Mouse (Mus musculus) cerebellum, postnatal 4 days (tissue): Measurements from ENCODE around the gene Rtn4rl1.
A peak's percentile ranks its signal among the peaks of the same experiment; 100 is the strongest.

Source experiments
- DNase-seq, 2 experiments: peaks; one replicate each; pipeline ENCODE4 v3.0.0; 2022; ENCODE audit warnings: low spot score in 2 of 2, mixed read lengths in 1 of 2

The Rtn4rl1 gene

GRCm38 (mm10) chr11:75184986-75185385, 8.6 kb upstream of the Rtn4rl1 start:
- DNase-seq, result no peak

DNA sequence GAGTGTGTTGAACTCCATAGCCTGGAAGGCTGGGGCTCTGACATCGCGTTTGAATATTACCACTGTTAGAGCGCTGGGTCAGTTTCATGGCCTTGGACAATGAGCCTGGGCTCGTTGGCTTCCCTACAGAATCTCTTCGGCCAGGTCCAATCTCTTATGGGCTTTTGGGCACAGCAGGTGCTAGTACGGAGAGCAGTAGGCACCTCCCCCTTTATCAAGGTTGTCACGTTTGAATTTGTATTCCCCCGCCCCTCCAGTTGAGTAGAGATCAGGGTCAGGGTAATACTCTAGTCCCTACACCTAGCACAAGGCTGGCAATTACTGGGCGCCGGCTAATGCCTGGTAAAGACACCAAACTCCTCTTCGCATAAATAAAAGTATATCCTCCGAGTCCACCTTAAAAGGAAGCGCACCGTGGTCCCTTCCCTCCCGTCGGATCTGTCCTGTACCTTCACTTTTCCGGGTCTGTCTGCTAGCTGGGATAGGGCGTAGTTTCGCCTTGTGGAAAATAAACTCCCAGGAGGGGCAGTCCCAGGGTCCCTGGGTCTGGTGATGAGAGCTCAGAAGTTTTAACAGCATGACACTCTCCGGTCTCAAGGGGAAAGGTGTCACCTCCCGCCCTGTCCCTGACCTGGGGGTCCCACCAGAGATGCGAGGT, 3.7 kb upstream of the Rtn4rl1 start:
- DNase-seq, result no peak

DNA sequence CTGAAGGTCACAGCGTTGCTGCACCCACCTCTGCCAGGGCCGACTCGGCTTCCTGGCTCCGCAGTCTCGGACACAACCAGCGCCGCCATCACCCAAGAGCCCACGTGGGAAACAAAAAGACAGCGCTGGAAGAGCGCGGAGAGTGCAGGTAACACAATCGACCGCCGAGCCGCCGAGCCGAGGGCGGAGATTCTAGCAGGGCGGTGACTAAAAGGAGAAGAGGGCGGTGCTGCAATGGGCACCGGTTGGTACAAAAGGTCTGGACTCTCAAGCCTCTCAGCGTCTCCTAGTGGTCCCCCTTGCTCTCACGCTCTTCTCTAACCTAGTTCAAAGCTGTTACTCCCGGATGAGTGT, 3.2 kb upstream of the Rtn4rl1 start:
- DNase-seq, result peak; percentile 58 to 74

DNA sequence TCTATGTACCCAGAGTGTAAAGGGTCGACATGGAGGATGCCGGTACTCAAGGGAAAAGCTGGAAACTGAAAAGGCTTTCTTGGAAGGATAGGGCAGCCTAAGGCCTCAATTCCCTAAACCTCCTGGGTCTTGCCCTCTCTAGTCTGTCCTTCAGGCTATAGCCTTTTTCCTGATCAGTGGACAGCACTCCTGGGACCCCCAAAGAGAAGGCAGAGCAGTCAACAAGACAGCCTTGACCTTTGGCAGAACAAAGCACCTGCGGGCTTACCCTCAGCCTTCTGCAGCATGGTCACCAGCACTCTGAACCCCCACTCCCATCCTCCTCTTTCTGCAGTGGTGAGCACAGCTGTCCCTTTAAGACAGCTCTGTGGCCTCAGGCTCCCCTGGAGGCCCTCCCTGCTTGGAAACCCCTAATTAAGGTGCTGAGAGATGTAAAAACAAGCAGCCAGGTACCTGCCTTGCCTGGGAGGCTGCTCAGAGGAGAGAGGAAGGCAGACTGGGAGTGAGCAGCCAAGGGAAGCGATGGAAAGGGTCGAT, 2.6 kb upstream of the Rtn4rl1 start, which contains the start of gene Dph1:
Dph1 (minus strand) TSS at position 337 of the 537 bp plus-strand sequence.
- DNase-seq, result no peak

- DNase-seq, result no peak
These were observed 1.7 kb upstream of the Rtn4rl1 start for GRCm38 (mm10) chr11:75191841-75192240.

DNA sequence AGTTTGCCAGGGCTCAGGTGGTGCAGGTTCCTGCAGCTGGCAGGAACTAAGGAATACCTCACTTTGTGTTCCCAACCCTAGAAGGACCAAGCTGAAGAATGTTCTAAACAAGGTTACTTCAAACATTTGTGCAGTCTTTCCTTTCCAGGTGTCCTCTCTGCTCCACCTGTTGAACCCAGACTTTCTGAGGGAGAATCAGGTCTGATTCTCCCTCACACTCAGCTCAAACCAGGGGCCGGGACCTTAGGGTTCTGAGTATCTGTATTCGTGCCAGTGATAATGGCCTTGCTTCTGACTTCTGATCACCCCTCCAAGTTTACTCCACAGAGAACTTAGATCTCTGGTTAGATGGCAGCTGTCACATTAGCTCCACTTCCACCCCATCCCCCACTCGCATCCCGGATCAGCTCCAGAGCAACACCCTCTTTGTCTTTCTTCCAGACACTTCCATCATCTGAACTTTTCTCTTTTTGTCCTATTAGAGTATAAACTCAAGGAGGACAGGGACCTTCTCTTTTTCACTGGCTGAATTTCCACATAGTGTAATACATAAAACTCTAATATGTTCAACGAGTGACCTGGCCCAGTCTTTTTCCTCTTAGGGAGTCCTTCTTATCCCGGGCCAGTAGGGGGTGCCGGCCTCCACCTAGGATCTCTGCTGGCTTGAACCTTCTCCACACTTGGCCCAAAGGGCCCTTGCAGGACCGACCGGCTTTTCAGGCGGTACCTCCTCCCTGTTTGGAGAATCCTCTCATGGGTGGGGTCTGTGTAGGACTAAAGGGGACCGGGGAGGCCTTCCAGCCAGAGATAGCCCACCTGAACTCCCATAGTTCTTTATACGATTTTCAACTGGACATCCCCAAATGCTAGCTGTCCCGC, 1.0 kb upstream of the Rtn4rl1 start:
- DNase-seq, result peak; percentile 51 to 74

GRCm38 (mm10) chr11:75194121-75194849, 702 bp downstream of the Rtn4rl1 start:
- no peak for DNase-seq

DNA sequence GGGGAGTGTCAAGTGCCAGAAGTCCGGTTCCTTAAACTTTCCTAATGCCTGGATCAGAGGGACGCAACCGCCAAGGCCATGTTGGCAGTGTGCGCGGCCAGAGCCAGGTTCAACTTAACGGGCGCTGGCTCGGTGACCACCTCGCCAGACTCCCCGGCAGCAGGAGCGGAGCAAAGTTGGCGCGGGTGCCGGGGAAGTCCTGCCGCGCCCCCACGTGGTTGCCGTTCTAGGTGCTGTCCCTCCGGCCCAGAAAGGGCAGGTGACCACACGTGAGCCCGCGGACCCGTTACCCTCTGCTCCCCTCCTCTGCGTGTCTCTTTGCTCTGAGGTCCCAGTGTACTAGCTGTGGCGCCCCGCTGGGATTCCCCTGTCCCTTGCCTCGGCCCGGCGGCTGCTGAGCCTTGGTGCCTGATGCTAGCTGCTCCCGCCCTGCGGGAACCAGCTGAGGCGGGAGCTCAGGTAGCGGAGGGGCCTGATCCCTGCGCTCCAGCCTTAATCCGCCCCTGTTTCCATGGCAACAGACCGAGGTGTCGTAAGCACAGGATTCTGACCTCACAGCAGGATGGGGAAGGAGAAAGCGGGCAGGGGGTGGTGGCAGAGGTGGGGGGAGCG, 1.4 kb downstream of the Rtn4rl1 start:
- peak in 1 of 2 experiments; percentile 59 for DNase-seq

DNA sequence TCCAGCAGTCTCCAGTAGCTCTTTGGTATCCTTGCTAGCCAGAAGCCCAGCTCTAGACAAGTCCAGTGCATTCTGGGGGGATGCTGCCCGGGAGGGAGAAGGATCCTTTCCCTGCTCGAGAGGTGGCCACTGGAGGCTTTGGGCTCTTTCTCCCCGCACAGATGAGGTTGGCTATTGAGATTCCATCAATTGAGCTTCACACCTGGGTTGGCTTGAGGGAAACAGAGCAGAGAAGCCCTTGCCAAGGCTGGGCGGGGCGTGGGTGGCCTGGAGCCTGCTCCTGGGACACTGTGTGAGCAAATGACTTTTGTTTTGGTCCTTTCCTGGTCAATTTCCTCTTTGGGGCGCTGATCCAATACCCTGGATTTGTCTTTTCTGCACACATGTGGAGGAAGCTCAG, 2.5 kb downstream of the Rtn4rl1 start:
- DNase-seq, result no peak

GRCm38 (mm10) chr11:75197956-75198355, 4.4 kb downstream of the Rtn4rl1 start:
- DNase-seq, result no peak

GRCm38 (mm10) chr11:75198792-75199191, 5.2 kb downstream of the Rtn4rl1 start:
- no peak for DNase-seq

GRCm38 (mm10) chr11:75199951-75200350, 6.4 kb downstream of the Rtn4rl1 start:
- DNase-seq, result no peak

- DNase-seq, result no peak
These were observed 7.4 kb downstream of the Rtn4rl1 start for GRCm38 (mm10) chr11:75200935-75201334.

- no peak for DNase-seq
These were observed 8.1 kb downstream of the Rtn4rl1 start for GRCm38 (mm10) chr11:75201721-75202120.

- DNase-seq, result no peak
These were observed 10.3 kb downstream of the Rtn4rl1 start for GRCm38 (mm10) chr11:75203926-75204325.

- no peak for DNase-seq
These were observed 10.9 kb downstream of the Rtn4rl1 start for GRCm38 (mm10) chr11:75204472-75204871.

DNA sequence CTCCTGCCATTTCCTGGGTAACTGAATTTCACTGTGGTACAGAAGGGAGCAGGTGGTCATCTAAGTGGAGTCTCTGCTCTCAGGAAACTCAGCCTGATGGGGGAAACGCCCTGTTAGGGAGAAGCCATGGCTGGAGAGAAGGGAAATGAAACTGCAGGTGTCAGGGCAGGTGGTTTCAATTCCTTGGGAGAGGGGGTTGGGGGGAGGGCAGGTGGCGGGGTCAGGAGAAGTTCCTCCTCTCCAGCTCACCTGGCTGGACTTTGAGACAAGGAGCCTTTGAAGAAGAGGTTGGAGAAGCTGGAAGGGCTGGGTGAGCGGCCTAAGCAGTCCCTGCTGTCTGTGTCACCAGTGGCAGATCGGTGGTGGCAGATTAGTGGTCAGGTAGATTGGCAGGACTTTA, 12.8 kb downstream of the Rtn4rl1 start:
- DNase-seq, result no peak

DNA sequence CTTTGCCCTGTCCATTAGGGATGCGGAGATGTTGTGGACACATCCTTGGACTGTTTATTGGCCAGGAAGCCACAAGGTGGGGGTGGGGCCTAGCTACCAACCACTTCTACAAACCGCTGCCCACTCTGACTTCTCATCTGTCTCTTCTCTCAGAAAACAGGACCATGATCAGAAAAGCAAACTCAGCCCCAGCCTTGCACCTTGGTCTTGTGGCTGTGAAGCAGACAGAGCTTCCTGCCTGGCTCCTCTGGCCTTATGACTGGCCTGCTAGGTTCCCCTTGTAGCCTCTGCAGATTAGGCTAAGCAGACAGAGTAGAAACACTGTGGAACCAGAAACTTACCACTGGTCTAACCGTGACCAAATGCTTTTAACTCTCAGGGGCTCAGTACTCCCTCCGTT, 15.8 kb downstream of the Rtn4rl1 start:
- no peak for DNase-seq

DNA sequence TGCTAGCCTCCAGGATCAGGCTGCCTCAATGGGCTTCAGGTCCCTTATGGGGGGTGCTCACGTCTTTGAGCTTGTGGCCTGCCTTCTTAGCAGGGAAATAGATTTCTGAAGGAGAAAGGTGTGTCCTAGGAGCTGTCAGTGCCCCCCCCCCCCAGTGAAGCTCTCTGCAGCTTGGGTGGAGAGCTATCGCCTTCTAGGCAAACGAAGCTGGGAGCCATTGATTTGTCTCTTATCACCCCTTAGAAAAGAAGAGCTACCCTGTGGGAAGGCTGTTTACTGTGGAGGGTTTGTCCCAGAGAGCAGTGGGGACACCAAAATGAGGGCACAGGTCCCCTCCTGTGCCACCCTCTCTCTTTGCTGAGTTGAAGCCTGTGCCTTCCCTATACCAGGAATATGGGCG, 16.5 kb downstream of the Rtn4rl1 start:
- no peak for DNase-seq

- no peak for DNase-seq
These were observed 17.2 kb downstream of the Rtn4rl1 start for GRCm38 (mm10) chr11:75210755-75211154.

GRCm38 (mm10) chr11:75212031-75212667, 18.6 kb downstream of the Rtn4rl1 start:
- DNase-seq, result no peak
